Mouse (Mus musculus) bone marrow macrophage, adult 2 months (primary cell): ENCODE results near the gene Ip6k2. TPM values are rescaled to one million over a fixed set of nuclear protein-coding genes. Genes with fewer than 3 reads are reported as not detected.

Experiments
- H3K27ac ChIP-seq: 2 replicates; pipeline ENCODE4 v1.5.1; 2012; ENCODE audit warnings: low read depth, low read length; ENCODE audit not compliant: insufficient read depth
- H3K4me1 ChIP-seq: 2 replicates; pipeline ENCODE4 v1.6.1; 2012; ENCODE audit warnings: low read length; ENCODE audit not compliant: control insufficient read depth, insufficient read depth
- H3K4me3 ChIP-seq: 2 replicates; pipeline ENCODE4 v1.5.1; 2012; ENCODE audit warnings: mild to moderate bottlenecking, low read length, moderate library complexity; ENCODE audit not compliant: insufficient read depth
- CTCF ChIP-seq: IDR thresholded peaks from 2 replicates; pipeline ENCODE4 v1.5.1; 2012; ENCODE audit warnings: low read depth, mild to moderate bottlenecking, low read length, moderate library complexity
- POLR2A ChIP-seq: IDR thresholded peaks from 2 replicates; pipeline ENCODE4 v1.6.1; 2012; ENCODE audit warnings: mild to moderate bottlenecking, low read depth, low read length, borderline replicate concordance
- polyA plus RNA-seq: library from polyadenylated mRNA; stranded (reverse); fragments of >200 nt; gene quantifications from 2 replicates; pipeline ENCODE4 v1.2.4, GENCODE M21; 2012; ENCODE audit not compliant: missing spikeins, insufficient read depth, insufficient read length

The Ip6k2 gene
- polyA plus RNA-seq, 1 experiment: 37.3 TPM

- H3K4me1 ChIP-seq: peaks cover 14% of the 10 kb centered on the region
- no peak overlapping the region for H3K4me3 ChIP-seq
- no peak overlapping the region for H3K27ac ChIP-seq
- TF ChIP-seq POLR2A (no peak), CTCF (no peak)
These were observed 12.9 kb downstream of the Ip6k2 start for GRCm38 (mm10) chr9:108796351-108796981.

GRCm38 (mm10) chr9:108797477-108797876 lies 13.9 kb downstream of the Ip6k2 start:
- H3K4me3 ChIP-seq: no peak overlapping the region
- TF ChIP-seq CTCF (no peak), POLR2A (no peak)
- H3K27ac ChIP-seq: no peak overlapping the region
- H3K4me1 ChIP-seq: peaks cover 14% of the 10 kb centered on the region

- TF ChIP-seq CTCF (no peak), POLR2A (no peak)
- Histone ChIP-seq H3K27ac (no peak overlapping the region), H3K4me1 (peaks cover 6% of the 10 kb centered on the region), H3K4me3 (no peak overlapping the region)
These were observed 15.0 kb downstream of the Ip6k2 start for GRCm38 (mm10) chr9:108798508-108799075.

- Histone ChIP-seq H3K27ac (no peak overlapping the region), H3K4me1 (peaks cover 2% of the 10 kb centered on the region), H3K4me3 (no peak overlapping the region)
- TF ChIP-seq POLR2A: no peak
- TF ChIP-seq CTCF: no peak
These were observed 16.0 kb downstream of the Ip6k2 start for GRCm38 (mm10) chr9:108799564-108799963.

GRCm38 (mm10) chr9:108805768-108806167 lies 22.2 kb downstream of the Ip6k2 start:
- no peak for TF ChIP-seq CTCF
- TF ChIP-seq POLR2A: no peak
- Histone ChIP-seq H3K4me3 (no peak overlapping the region), H3K4me1 (peaks cover 14% of the 10 kb centered on the region), H3K27ac (no peak overlapping the region)

- Histone ChIP-seq H3K4me3 (no peak overlapping the region), H3K4me1 (peaks cover 14% of the 10 kb centered on the region), H3K27ac (no peak overlapping the region)
- TF ChIP-seq CTCF (no peak), POLR2A (no peak)
These were observed 22.8 kb downstream of the Ip6k2 start for GRCm38 (mm10) chr9:108806379-108806778.

- no peak for TF ChIP-seq POLR2A
- TF ChIP-seq CTCF: no peak
- Histone ChIP-seq H3K4me3 (no peak overlapping the region), H3K4me1 (peaks cover 14% of the 10 kb centered on the region), H3K27ac (no peak overlapping the region)
These were observed 23.2 kb downstream of the Ip6k2 start for GRCm38 (mm10) chr9:108806831-108807230.

GRCm38 (mm10) chr9:108807674-108808073 lies 24.1 kb downstream of the Ip6k2 start:
- Histone ChIP-seq H3K27ac (no peak overlapping the region), H3K4me1 (peaks cover 14% of the 10 kb centered on the region), H3K4me3 (no peak overlapping the region)
- TF ChIP-seq POLR2A: no peak
- no peak for TF ChIP-seq CTCF

GRCm38 (mm10) chr9:108808163-108808665 lies 24.6 kb downstream of the Ip6k2 start, which contains the start of gene Nckipsd:
TSS of gene Nckipsd (plus strand) at chr9:108808368.
- H3K4me3 ChIP-seq: peak within 1 kb of the TSS; percentile 95
- H3K4me1 ChIP-seq: peaks cover 14% of the 10 kb centered on the region
- TF ChIP-seq CTCF: peak; percentile 58
- no peak for TF ChIP-seq POLR2A
- H3K27ac ChIP-seq: peak within 1 kb of the TSS; percentile 84

- H3K4me1 ChIP-seq: peaks cover 14% of the 10 kb centered on the region
- TF ChIP-seq POLR2A (no peak), CTCF (no peak)
- H3K27ac ChIP-seq: peak overlapping the region; percentile 84
- H3K4me3 ChIP-seq: peak overlapping the region; percentile 95
These were observed 25.6 kb downstream of the Ip6k2 start for GRCm38 (mm10) chr9:108809188-108809587.

- Histone ChIP-seq H3K4me1 (peaks cover 14% of the 10 kb centered on the region), H3K27ac (peak overlapping the region; percentile 84), H3K4me3 (no peak overlapping the region)
- no peak for TF ChIP-seq CTCF
- TF ChIP-seq POLR2A: no peak
These were observed 26.1 kb downstream of the Ip6k2 start for GRCm38 (mm10) chr9:108809723-108810122.
